Mouse (Mus musculus) E14TG2a.4 (cell line): ENCODE results near the gene Crocc.

Source experiments
- CTCF ChIP-seq: conservative IDR thresholded peaks from 2 replicates; pipeline ENCODE4 v1.5.1; 2014; ENCODE audit warnings: low read length
- POU5F1 ChIP-seq: IDR thresholded peaks from 2 replicates; pipeline ENCODE4 v1.6.1; 2014; ENCODE audit warnings: low read length, borderline replicate concordance

- TF ChIP-seq CTCF (no peak), POU5F1 (no peak)
Observed at GRCm38 (mm10) chr4:141008028-141008427, 52.3 kb downstream of the Crocc start.
